Mouse (Mus musculus) stomach, embryonic 14.5 days (tissue): ENCODE measurements around the gene Bub3. TPM values are rescaled to one million over a fixed set of nuclear protein-coding genes. Genes with fewer than 3 reads are reported as not detected.

Experiments
- ATAC-seq: fragments of 200-750 bp; cut with Nextera tagmentation; 2 replicates; pipeline ENCODE4 v1.8.0; 2017; ENCODE audit warnings: low read depth, moderate TSS enrichment; ENCODE audit not compliant: insufficient number of reproducible peaks, insufficient read depth, low FRiP score
- H3K27ac ChIP-seq: fragments of 300-500 bp; sonication (generic); 2 replicates; pipeline ENCODE4 v1.5.1; 2014; ENCODE audit warnings: mild to moderate bottlenecking, low read length, moderate library complexity, mixed read lengths
- H3K27me3 ChIP-seq: fragments of 300-500 bp; sonication (generic); 2 replicates; pipeline ENCODE4 v1.6.1; 2014; ENCODE audit warnings: low read length, control low read depth, mixed read lengths; ENCODE audit not compliant: control insufficient read depth, insufficient read depth
- H3K36me3 ChIP-seq: fragments of 300-500 bp; sonication (generic); 2 replicates; pipeline ENCODE4 v1.6.1; 2014; ENCODE audit warnings: mild to moderate bottlenecking, control low read depth, low read length, moderate library complexity, mixed read lengths; ENCODE audit not compliant: control insufficient read depth, insufficient read depth
- H3K4me1 ChIP-seq: fragments of 300-500 bp; sonication (generic); 2 replicates; pipeline ENCODE4 v1.6.1; 2014; ENCODE audit warnings: low read length, control low read depth, mixed read lengths; ENCODE audit not compliant: control insufficient read depth, insufficient read depth
- H3K4me2 ChIP-seq: fragments of 300-500 bp; sonication (generic); replicated peaks from 2 replicates; pipeline ENCODE4 v1.6.1; 2014; ENCODE audit warnings: low read depth, low read length, control low read depth
- H3K4me3 ChIP-seq: fragments of 300-500 bp; sonication (generic); 2 replicates; pipeline ENCODE4 v1.5.1; 2014; ENCODE audit warnings: low read depth, low read length, control low read depth
- H3K9ac ChIP-seq: fragments of 300-500 bp; sonication (generic); replicated peaks from 2 replicates; pipeline ENCODE4 v1.6.1; 2014; ENCODE audit warnings: low read depth, mild to moderate bottlenecking, control low read depth, low read length, moderate library complexity, mixed read lengths
- H3K9me3 ChIP-seq: fragments of 300-500 bp; sonication (generic); 2 replicates; pipeline ENCODE4 v1.6.1; 2016; ENCODE audit warnings: low read depth, low read length, control low read depth; ENCODE audit not compliant: control insufficient read depth
- WGBS: fragments of 180-500 bp; shearing (Covaris S2); extraction: QIAGEN DNeasy Blood & Tissue Kit; methylation state at CpG from one replicate; pipeline ENCODE4 v1.1.7; 2014; 5-methylcytosine and 5-hydroxymethylcytosine counted together
- polyA plus RNA-seq: library from polyadenylated mRNA; unstranded; fragments of >200 nt; fragmentation: Nextera tagmentation; extraction: Ambion mirVana; gene quantifications from 2 replicates; pipeline ENCODE4 v1.2.1, GENCODE M21; 2014

Gene Bub3
- polyA plus RNA-seq, 1 experiment from 2014 or later, result 232 TPM

DNA sequence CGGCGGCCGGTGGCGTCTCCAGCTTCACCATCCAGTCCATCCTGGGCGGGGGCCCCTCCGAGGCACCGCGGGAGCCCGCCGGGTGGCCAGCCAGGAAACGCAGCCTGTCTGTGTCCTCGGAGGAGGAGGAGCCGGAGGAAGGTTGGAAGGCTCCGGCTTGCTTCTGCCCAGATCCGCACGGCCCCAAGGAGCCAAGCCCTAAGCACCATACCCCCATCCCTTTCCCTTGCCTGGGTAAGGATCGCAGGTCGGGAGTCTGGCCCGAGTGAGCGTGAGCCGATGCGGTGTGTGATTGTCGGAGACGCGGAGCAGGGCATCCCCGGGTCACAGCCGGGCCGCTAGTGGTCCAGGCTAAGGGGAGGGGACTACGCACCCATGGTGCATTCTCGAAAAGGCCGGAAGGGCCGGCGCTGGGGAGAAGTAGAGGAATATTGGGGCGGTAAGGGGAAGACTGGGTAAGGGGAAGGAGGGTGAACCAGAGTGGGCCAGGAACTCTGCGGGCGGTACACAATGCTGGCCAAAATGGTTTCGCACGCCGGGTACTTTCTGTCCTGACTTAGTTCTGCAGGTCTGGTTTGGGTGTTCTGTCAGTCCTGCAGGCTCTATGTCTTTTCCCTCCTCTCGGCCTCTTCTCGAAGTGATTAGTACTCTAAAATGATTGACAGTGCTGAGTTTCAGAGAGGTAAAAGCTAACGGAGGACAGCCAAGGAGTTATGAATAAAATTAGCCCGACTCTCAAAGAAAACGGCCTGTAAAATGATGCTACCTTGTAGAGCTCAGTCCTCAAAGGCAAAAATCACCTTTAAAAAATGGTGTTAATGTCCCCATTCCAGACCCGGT, 5.5 kb upstream of the Bub3 start:
- H3K27ac ChIP-seq, result no peak overlapping the region
- H3K9ac ChIP-seq, result no peak overlapping the region; the same call in 1 of the 2 replicates
- H3K4me3 ChIP-seq, result peak overlapping the region; percentile 27
- ATAC-seq, result peak; percentile 46; the same call in 1 of the 2 replicates
- H3K36me3 ChIP-seq, result no peaks in the 10 kb centered on the region
- H3K27me3 ChIP-seq, result peaks cover 75% of the 10 kb centered on the region
- WGBS, result 1% methylated on average over 44 of the region's 45 CpGs
- no peaks in the 10 kb centered on the region for H3K4me1 ChIP-seq
- no peaks in the 10 kb centered on the region for H3K9me3 ChIP-seq
- peak overlapping the region; percentile 42 for H3K4me2 ChIP-seq

DNA sequence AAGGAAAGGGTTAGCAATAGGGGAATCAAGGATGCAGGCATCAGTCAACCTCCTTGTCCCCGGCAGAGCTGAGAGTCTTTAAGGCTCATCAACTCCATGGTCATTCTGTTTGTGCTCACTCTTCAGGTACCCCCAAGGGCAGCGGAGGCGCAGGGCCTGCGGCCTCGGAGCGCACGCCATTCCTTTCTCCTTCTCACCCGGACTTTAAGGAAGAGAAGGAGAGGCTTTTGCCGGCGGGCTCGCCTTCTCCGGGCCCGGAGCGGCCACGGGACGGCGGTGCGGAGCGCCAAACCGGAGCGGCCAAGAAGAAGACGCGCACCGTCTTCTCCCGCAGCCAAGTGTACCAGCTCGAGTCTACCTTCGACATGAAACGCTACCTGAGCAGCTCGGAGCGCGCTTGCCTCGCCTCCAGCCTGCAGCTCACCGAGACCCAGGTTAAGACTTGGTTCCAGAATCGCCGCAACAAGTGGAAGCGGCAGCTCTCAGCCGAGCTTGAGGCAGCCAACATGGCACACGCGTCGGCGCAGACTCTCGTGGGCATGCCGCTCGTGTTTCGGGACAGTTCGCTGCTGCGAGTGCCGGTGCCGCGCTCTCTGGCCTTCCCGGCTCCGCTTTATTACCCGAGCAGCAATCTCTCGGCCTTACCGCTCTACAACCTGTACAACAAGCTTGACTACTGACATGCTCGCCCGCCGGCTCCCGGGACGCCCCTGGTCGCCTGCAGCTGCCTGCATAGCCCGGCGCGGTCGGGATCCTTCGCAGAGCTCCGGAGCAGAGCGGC, 4.5 kb upstream of the Bub3 start:
- Histone ChIP-seq H3K4me1 (no peaks in the 10 kb centered on the region), H3K27me3 (peaks cover 66% of the 10 kb centered on the region)

DNA sequence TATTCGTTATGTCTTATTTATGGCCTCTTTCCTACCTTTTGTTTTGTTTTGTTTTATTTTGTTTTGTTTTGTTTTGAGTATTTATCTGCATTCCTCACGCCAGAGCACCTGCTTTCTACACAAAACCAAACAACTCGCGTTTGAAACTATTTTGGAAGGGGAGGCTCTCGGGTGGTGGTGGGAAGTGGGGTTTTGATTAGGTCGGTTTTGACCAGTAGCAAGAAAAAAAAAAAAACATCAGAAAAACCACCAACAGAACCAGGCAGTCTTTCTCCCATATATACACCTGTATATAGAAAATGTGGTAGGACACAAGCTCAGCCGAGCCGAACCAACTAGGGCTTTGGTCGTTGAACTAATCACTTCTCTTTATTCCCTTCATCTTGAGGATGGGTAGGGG, 3.9 kb upstream of the Bub3 start:
- no peak overlapping the region for H3K9ac ChIP-seq
- no peak for ATAC-seq
- H3K4me2 ChIP-seq, result no peak overlapping the region
- H3K4me1 ChIP-seq, result no peaks in the 10 kb centered on the region
- no peak overlapping the region for H3K4me3 ChIP-seq
- H3K36me3 ChIP-seq, result no peaks in the 10 kb centered on the region
- WGBS, result 2% methylated on average over 9 of the region's 9 CpGs
- H3K9me3 ChIP-seq, result no peaks in the 10 kb centered on the region
- H3K27me3 ChIP-seq, result peaks cover 61% of the 10 kb centered on the region
- no peak overlapping the region for H3K27ac ChIP-seq

More for the DNA sequence above, 4.5 kb upstream of the Bub3 start:
- no peak overlapping the region for H3K27ac ChIP-seq
- peak overlapping the region; percentile 15 for H3K4me3 ChIP-seq
- peak overlapping the region; percentile 16; the same call in 1 of the 2 replicates for H3K4me2 ChIP-seq
- no peaks in the 10 kb centered on the region for H3K36me3 ChIP-seq
- no peaks in the 10 kb centered on the region for H3K9me3 ChIP-seq
- H3K9ac ChIP-seq, result no peak overlapping the region
- under 1% methylated on average over 68 of the region's 68 CpGs for WGBS
- ATAC-seq, result no peak

DNA sequence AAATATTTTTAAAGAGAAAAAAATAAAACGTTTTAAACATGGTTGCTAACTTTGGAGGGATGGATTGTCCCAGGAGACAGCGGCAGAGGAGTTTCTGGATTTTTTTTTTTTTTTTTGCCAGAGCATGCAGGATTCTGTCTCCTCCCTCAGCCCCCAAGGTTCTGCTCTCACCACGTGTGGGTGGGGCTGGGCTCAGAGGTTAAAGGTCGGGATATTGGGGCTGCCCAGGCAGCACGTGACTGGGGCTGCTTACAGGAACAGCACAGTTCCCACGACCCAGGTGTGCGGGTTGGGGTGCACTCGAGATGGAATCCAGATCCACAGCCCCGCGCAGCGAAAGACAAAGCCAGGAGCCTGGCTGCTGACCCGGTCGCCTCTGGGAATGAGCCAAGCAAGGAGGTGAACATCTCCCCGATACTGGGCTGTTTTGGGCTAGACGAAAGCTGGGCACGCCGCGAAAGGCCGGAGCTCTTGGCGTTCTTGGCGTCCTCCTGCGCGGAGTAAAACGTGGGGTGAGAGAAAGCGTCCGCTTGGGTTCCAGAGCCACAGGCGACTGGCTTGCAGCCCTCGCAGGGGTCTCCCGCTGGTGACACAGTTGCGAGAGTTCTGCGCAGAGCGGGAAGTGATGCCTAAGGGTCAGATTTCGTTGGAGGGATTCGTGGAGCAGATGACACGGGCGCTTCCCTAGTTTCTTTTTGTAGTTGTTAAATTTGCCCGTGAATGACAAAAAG, 3.3 kb upstream of the Bub3 start:
- Histone ChIP-seq H3K27ac (no peak overlapping the region), H3K9me3 (no peaks in the 10 kb centered on the region), H3K4me1 (no peaks in the 10 kb centered on the region; the same call in 1 of the 2 replicates), H3K27me3 (peaks cover 56% of the 10 kb centered on the region), H3K4me3 (no peak overlapping the region), H3K9ac (no peak overlapping the region), H3K4me2 (no peak overlapping the region), H3K36me3 (no peaks in the 10 kb centered on the region)
- no peak for ATAC-seq
- WGBS, result 1% methylated on average over 37 of the region's 37 CpGs

DNA sequence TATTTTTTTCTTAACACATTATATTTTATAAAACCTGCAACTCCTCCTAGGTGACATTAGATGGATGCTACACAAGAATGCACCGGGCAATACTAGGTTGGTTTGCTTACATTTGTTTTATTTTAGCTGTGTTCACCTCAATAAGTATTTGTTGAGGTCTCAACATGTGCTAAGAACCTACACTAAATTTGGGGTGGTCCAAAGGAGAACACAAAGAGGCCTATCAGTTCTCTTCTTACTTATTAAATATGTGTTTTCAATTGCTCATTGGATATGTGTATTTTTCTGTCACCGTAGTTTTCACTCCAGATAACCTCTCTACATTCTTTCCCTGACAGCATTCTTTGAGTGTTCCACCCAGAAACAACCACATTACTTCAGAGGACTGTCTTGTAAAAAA, 2.3 kb upstream of the Bub3 start:
- H3K4me2 ChIP-seq, result no peak overlapping the region
- 29% methylated on average over 2 of the region's 2 CpGs for WGBS
- H3K27me3 ChIP-seq, result peaks cover 47% of the 10 kb centered on the region
- no peaks in the 10 kb centered on the region for H3K9me3 ChIP-seq
- no peak overlapping the region for H3K27ac ChIP-seq
- no peak for ATAC-seq
- no peak overlapping the region for H3K4me3 ChIP-seq
- peaks cover 4% of the 10 kb centered on the region; the same call in 1 of the 2 replicates for H3K4me1 ChIP-seq
- peaks cover 10% of the 10 kb centered on the region for H3K36me3 ChIP-seq
- no peak overlapping the region for H3K9ac ChIP-seq

DNA sequence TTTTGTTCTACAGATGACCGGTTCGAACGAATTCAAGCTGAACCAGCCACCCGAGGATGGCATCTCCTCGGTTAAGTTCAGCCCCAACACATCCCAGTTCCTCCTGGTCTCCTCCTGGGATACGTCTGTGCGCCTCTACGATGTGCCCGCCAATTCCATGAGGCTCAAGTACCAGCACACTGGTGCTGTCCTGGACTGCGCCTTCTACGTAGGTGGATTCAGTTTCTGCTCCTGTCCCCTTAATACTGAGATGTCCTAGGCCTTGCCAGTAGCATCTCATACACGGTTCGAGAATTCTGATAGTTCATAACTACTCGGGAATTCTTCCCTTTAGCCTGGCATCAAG, 648 bp downstream of the Bub3 start:
- peak overlapping the region; percentile 90 for H3K27ac ChIP-seq
- H3K4me3 ChIP-seq, result peak overlapping the region; percentile 85
- H3K9me3 ChIP-seq, result no peaks in the 10 kb centered on the region
- peaks cover 20% of the 10 kb centered on the region; the same call in 1 of the 2 replicates for H3K27me3 ChIP-seq
- peaks cover 32% of the 10 kb centered on the region for H3K36me3 ChIP-seq
- H3K4me2 ChIP-seq, result peak overlapping the region; percentile 69
- ATAC-seq, result peak; percentile 43; the same call in 1 of the 2 replicates
- WGBS, result under 1% methylated on average over 14 of the region's 14 CpGs
- H3K9ac ChIP-seq, result peak overlapping the region; percentile 84
- peaks cover 4% of the 10 kb centered on the region; the same call in 1 of the 2 replicates for H3K4me1 ChIP-seq

DNA sequence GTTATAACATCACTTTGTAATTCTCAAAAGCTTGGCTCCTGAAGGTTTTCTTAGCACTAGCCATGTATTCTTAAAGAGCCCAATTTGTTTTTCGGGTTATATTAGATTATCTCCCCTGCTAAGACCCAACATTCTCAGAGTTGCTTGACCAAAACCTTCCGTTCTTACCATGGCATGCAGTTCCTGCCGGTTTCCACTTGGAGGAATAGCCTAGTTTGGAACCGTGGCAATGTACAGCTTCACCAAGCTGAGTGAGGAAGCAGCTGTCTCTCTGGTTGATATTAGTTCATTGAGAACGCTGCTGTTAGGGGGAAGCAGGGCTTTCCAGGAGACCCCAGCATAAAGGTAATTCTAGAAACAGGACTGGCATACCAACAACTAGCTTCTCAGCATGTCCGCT, 15.2 kb downstream of the Bub3 start:
- H3K9me3 ChIP-seq, result no peaks in the 10 kb centered on the region
- 79% methylated on average over 6 of the region's 6 CpGs for WGBS

DNA sequence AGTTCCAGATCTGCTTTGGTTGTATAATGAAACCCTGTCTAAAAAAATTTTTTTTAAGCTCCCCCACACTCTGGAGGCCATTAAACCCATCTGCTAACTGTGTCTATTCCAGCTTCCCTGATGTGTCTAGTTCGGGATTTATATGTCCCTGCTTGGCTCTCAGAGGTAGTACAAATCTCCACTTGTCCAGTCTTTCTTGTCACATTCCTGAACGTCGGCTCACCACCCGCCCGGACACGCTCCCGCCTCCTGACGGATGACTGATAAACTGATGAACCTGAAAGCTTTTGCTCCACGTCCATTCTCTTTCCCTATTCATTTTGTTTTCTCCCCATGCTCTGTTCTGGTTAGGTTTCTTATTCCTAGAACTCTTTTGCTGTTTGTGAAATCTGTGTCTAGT, 22.2 kb downstream of the Bub3 start:
- Histone ChIP-seq H3K9ac (no peak overlapping the region), H3K27me3 (no peaks in the 10 kb centered on the region), H3K9me3 (no peaks in the 10 kb centered on the region), H3K4me2 (no peak overlapping the region), H3K4me1 (no peaks in the 10 kb centered on the region), H3K4me3 (no peak overlapping the region), H3K27ac (no peak overlapping the region), H3K36me3 (no peaks in the 10 kb centered on the region)
- no peak for ATAC-seq
- 29% methylated on average over 9 of the region's 9 CpGs for WGBS

More for the DNA sequence above, 15.2 kb downstream of the Bub3 start:
- no peak overlapping the region for H3K9ac ChIP-seq
- no peak overlapping the region for H3K4me2 ChIP-seq
- H3K4me1 ChIP-seq, result no peaks in the 10 kb centered on the region
- H3K4me3 ChIP-seq, result no peak overlapping the region
- H3K36me3 ChIP-seq, result peaks cover 20% of the 10 kb centered on the region
- no peak overlapping the region for H3K27ac ChIP-seq
- ATAC-seq, result no peak
- no peaks in the 10 kb centered on the region for H3K27me3 ChIP-seq
